Mouse (Mus musculus): ENCODE measurements around the gene Gmppa.

DNA sequence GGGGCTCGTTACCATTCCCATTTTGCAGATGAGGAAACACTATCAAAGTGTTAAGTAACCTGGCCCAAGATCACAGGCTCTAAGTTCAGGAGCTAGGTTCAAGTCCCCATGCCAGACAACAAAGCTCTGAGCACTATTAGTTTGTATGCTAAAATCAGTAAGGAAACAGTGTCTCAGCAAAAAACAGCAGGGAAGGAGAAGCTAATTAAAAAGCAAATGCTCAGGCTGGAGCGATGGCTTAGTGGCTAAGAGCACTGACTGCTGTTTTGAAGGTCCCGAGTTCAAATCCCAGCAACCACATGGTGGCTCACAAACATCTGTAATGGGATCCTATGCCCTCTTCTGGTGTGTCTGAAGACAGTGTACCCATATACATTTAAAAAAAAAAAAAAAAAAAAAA is 23.5 kb upstream of the Gmppa start:
- TF ChIP-seq CTCF (conservative IDR thresholded peaks at IDR 0.05; ENCODE audit: low read length), result no peak
- TF ChIP-seq POU5F1 (IDR thresholded peaks at IDR 0.05; ENCODE audit: borderline replicate concordance, low read length), result no peak

All from E14TG2a.4 (cell line).